Mouse (Mus musculus) cerebellum, adult 9-11 months (tissue): ENCODE data around the gene Enkd1.
A peak's percentile ranks its signal among the peaks of the same experiment; 100 is the strongest.

Experiments
- DNase-seq: peaks from one replicate; pipeline ENCODE4 v3.0.0; 2022

Gene Enkd1

GRCm38 (mm10) chr8:105700966-105701824 is 6.8 kb downstream of the Enkd1 start, which contains the start of the genes Acd and Pard6a:
Acd (minus strand) TSS chr8:105701102.
Pard6a (plus strand) TSS chr8:105701148.
- peak; percentile 96 for DNase-seq

- DNase-seq = no peak
These were observed 7.4 kb downstream of the Enkd1 start for GRCm38 (mm10) chr8:105700566-105700965.

GRCm38 (mm10) chr8:105699488-105700215 is 8.4 kb downstream of the Enkd1 start:
- peak; percentile 57 for DNase-seq

- DNase-seq = peak; percentile 44
These were observed 9.3 kb downstream of the Enkd1 start for GRCm38 (mm10) chr8:105698734-105699133.

DNA sequence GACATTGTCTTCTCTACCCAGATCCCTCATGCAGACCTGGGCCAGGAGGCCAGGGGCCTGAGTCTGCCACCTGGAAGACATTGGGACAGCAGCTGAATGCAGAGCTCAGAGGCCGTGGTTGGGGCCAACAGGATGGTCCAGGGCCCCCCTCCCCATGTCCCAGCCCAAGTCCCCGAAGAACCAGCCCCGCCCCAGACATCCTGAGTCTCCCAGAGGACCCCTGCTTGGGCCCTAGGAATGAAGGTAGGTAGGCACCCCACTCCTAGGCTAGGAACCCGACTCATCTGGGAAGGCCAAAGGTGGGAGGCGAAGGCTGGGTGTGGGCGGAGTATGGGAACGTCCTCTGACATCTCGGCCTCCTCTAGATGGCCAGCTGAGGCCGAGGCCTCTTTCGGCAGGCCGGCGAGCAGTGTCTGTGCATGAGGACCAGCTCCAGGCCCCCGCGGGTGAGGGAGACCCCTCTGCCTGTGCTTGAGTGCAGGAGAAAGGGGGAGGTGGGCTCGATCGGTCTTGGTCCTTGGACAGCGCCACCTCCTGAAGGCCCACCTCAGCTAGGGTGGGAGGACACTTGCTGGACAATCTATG is 10.7 kb downstream of the Enkd1 start:
- peak; percentile 49 for DNase-seq

DNA sequence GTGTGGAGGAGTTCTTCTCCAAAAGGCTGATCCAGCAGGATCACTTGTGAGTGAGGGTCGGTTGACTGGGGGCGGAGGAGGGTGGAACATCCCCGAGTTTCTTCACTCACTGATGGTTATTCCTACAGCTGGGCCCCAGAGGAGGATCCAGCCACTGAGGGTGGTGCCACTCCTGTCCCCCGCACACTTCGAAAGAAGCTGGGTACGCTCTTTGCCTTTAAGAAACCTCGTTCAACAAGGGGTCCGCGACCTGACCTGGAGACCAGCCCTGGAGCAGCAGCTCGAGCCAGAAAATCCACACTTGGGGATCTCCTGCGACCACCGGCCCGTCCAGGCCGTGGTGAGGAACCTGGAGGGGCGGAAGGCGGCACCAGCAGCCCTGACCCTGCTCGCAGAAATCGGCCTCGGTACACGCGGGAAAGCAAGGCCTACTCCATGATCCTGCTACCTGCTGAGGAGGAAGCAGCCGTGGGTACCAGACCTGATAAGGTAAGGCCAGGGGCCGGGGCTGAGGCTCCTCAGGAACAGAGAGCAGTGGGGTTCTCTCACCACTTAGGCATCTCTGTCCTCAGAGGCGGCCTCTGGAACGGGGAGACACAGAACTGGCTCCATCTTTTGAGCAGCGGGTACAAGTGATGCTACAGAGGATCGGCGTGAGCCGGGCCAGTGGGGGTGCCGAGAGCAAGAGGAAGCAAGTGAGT is 12.8 kb downstream of the Enkd1 start:
- peak; percentile 53 for DNase-seq

DNA sequence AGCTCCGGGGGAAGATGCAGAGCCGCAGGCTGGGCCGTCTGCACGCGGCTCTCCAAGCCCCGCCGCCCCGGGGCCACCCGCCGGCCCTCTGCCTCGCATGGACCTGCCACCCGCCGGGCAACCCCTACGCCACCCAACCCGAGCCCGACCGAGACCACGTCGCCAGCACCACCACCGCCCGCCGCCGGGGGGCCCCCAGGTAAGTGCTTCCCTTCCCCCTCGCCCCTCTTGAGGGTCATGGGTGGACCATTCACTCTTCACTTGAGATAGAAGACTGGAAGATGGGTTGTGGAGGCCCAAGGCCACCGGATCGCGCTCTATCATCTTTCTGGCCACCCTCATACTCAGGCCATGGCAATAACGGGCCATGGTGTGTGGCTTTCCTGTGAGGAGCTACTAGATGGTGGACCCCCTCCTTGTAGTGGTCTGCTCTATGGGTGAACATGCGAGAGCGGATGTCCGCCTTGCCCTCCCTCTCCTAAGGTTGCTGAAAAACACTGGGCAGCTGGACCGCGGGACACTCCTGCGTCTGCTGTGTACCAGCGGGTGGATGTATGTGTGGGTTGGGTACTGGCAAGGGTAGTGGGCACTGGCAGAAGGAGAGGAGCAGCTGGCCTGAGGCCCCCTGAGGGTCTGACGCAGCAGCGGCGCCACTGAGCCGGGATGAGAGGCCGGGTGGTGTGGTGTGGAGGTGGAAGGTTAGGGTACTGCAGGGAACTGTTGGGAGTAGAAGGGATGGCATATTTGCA is 13.8 kb downstream of the Enkd1 start:
- DNase-seq = peak; percentile 83

- DNase-seq = peak; percentile 90
These were observed 14.4 kb downstream of the Enkd1 start for GRCm38 (mm10) chr8:105693648-105694047.

DNA sequence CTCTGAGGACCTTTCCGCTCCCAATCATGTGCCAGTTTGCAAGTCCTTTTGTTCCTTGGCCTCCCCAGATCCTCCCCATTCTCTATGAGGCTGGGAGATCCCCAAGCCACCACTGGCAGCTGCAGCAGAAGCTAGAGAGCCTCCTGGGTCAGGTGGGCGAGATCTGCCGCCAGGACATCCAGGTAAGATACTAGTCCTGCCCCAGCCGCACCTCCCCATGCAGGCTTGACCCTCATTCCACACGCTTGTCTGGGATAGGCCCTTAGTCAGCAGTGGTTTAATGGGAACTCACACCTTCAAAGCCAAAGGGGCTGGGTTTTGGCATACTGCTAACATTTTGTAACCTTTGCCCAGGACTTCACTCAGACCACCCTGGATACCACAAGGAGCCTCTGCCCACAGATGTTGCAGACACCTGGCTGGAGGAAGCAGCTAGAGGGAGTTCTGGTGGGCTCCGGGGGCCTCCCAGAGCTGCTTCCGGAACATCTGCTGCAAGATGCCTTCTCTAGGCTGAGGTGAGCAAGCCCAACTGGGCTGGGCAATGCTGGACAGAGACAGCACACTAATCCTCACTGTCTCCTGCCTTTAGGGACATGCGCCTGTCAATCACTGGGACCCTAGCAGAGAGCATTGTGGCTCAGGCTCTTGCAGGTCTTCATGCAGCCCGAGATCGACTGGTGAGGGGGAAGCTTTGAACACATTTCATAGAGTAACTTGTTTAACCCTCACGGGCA is 15.4 kb downstream of the Enkd1 start:
- DNase-seq = peak; percentile 54

DNA sequence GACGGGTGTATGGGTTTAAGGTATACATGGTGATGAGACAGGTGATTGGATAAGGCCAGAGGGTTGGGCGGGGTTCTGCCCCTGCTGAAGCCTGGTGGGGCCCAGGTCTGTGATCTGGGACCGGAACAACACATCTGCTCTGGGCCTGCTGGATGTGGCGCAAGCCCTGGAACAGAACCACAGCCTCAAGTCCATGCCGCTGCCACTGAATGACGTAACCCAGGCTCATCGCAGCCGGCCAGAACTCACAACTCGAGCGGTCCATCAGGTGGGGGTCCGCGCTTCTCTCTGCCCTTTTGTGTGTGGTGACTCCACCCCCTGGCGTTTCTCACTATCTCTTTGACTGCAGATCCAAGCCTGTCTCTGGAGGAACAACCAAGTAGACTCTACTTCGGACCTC is 17.0 kb downstream of the Enkd1 start:
- no peak for DNase-seq

DNA sequence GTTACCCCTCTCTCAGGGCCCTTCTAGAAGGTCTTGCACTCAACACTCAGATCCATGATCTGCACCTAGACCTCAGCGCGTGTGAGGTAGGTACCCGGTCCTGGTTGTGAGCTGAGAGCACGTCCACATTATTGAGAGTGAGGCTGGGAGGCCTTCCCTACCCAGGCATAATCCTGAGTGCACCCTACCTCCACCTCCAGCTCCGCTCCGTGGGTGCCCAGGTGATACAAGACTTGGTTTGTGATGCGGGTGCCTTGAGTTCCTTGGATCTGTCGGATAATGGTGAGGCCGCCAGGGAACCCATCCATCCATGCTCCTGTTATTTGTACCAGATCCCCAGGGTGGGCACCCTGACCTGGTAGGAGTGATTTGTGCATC is 18.0 kb downstream of the Enkd1 start:
- no peak for DNase-seq

GRCm38 (mm10) chr8:105689256-105689982 is 18.6 kb downstream of the Enkd1 start:
- no peak for DNase-seq

GRCm38 (mm10) chr8:105688242-105688752 is 19.7 kb downstream of the Enkd1 start:
- DNase-seq = no peak

DNA sequence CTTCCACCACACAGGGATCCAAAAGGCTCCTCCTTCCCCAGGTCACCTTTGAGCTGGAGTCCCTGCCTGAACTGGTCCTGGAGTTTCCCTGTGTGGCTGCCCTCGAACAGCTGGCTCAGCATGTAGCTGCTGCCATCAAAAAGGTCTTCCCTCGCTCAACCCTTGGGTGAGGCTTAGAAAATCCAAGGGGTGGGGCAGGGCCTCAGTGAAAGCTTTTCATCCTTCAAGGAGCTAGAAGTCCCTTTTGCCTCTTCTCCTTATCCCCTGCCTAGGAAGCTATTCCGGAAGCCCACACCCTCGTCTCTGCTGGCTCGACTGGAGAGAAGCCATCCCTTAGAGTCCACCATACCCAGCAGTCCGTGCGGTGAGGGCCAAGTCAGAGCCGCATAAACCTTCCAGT is 20.5 kb downstream of the Enkd1 start:
- no peak for DNase-seq

DNA sequence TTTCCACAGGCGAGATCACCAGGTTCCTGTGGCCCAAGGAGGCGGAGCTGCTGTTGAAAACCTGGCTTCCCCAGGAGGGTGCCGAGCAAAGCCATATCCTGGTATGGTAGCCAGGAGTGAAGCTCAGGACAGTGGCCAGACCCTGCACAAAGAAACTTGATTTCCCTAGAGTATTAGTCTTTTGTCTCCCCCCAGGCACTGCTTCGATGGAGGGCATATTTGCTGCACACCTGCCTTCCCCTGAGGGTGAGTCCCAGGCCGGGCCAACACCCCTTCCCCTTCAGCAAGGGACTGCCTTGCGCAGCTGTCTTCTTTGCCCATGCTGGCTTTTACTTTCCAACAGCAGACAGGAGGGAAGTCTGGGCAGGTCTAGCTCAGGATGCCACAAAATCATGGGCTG is 21.5 kb downstream of the Enkd1 start:
- DNase-seq = peak; percentile 26

- peak; percentile 47 for DNase-seq
These were observed 22.2 kb downstream of the Enkd1 start, which contains the start of gene Carmil2 for GRCm38 (mm10) chr8:105685796-105686308. Carmil2 (plus strand) TSS chr8:105686274.

GRCm38 (mm10) chr8:105685325-105685724 is 22.7 kb downstream of the Enkd1 start:
- no peak for DNase-seq

DNA sequence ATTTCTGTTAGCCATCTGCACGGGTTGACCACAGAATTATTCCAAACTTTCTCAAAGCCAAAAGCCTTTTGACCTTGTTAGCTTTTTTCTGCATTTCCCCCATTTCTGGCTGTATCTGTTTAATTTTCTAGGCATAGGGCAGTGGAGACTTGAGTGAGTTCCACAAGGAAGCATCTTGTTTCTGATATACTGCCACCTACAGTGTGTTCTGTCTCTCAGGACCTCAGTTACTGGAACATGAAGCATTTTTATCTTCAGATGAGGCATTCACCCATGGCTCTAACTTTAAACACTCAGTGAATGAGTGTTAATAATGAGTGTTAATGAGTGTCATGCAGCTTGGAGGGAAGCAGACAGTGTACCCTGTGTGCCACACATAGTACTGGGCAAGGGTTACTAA is 30.1 kb downstream of the Enkd1 start:
- DNase-seq = no peak

DNA sequence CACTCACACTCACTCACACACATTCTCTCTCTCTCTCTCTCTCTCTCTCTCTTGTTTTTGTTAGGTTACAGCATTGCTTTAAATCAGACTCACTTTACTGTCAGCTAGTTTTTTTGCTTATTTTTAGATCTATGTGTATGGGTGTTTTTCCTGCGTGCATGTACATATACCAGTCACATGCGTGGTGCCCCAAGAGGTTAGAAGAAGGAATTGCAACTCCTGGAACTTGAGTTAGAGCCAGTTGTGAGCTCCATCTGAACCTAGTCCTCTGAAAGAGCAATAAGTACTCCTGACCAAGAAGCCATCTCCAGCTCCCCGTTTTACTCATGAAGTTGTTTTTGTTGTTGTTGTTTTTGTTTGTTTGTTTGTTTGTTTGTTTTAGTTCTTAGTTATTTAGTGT is 46.8 kb downstream of the Enkd1 start:
- DNase-seq = no peak

DNA sequence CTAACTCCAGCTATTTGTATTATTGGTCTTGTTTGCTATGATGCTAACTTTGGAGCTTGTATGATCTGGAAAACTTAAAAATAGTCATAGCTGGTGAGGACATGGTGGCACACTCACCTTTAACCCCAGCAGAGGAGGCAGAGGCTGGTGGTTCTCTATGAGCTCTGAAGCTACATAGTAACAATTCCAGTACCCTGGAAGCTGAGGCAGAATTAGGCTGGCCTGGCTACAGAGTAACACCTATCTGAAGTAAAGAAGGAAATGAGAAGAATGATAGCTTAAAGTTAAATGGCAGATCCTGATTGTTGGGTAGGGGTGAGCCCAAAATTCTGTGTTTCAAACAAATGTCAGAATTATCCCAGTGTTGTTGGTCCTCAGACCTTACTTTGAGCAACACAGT is 50.4 kb downstream of the Enkd1 start:
- no peak for DNase-seq
